15 mouse cellular contexts compared by ENCODE assay signal in genomic region chr12:82247371-82248258, GRCm38 (mm10).
DNase-seq lines count a peak whose midpoint lies in the region; ATAC-seq and TF ChIP-seq lines count a peak whose summit lies in the region.
"Had no signal": no experiment of that assay in that cellular context is flagged by ENCODE, and none has a peak within 500 bp of the region (broad histone marks: within the 10 kb centered on the region; RNA-seq: fewer than 3 reads in every experiment).

No protein-coding gene starts in this region.

- ATAC-seq in midbrain, embryonic 11.5 days (ENCODE audit: low FRiP score): no peak
- ATAC-seq in midbrain, postnatal 0 days (ENCODE audit: low FRiP score): no peak
- ATAC-seq in liver, embryonic 14.5 days (ENCODE audit: insufficient read depth): peak; percentile 72; the same call in 1 of the 2 replicates
- peak; percentile 29; the same call in 1 of the 2 replicates for ATAC-seq in stomach, embryonic 16.5 days (ENCODE audit: insufficient read depth, low FRiP score)

- DNase-seq in midbrain, embryonic 11.5 days (ENCODE audit: low spot score, missing footprints): peak; percentile 81
- no peak for DNase-seq in midbrain, postnatal 0 days (ENCODE audit: low spot score)
- no peak for DNase-seq in liver, embryonic 14.5 days (ENCODE audit: low read depth in 3 of 3, low spot score in 3 of 3)
- no peak for DNase-seq in cerebellum, adult 11-12 months
- no peak for DNase-seq in limb, embryonic 10.5 days (ENCODE audit: low spot score)
- no peak for DNase-seq in heart, postnatal 10 days
- DNase-seq: adrenal gland, adult 8-10 months; cerebellum, postnatal 10 days; kidney, postnatal 14 days; left cerebral cortex, postnatal 4 days; midbrain, embryonic 14.5 days had no signal

- H3K4me3 ChIP-seq in midbrain, embryonic 11.5 days (ENCODE audit: low read depth, low read length): no peak overlapping the region
- no peak overlapping the region for H3K4me3 ChIP-seq in midbrain, postnatal 0 days (ENCODE audit: low read depth, low read length)
- H3K4me3 ChIP-seq in embryonic fibroblast, embryonic 13.5 days (ENCODE audit: insufficient read depth, low read length): no peak overlapping the region
- H3K4me3 ChIP-seq in liver, embryonic 14.5 days (ENCODE audit: insufficient read depth in 1 of 2, low read depth in 2 of 2, low read length in 2 of 2): no peak overlapping the region
- H3K4me3 ChIP-seq in stomach, embryonic 16.5 days (replicated peaks; ENCODE audit: low read length): no peak overlapping the region
- no peak overlapping the region for H3K4me3 ChIP-seq in limb, embryonic 10.5 days
- H3K4me3 ChIP-seq: forebrain, embryonic 10.5 days; stomach, embryonic 15.5 days had no signal

- intact Hi-C loops in heart, postnatal 10 days (cut with DNase I): no loop called here

- 94% methylated on average over 14 of the region's 14 CpGs for WGBS in midbrain, embryonic 11.5 days
- WGBS in midbrain, postnatal 0 days: 94% methylated on average over 14 of the region's 14 CpGs
- WGBS in liver, embryonic 14.5 days (ENCODE audit: insufficient replicate concordance): 31% methylated on average over 14 of the region's 14 CpGs
- WGBS in stomach, embryonic 16.5 days: 83% methylated on average over 14 of the region's 14 CpGs
- WGBS in limb, embryonic 10.5 days: 93% methylated on average over 14 of the region's 14 CpGs

- no peak for TF ChIP-seq EP300 in liver, embryonic 14.5 days (IDR thresholded peaks at IDR 0.05; ENCODE audit: low read depth)

- no peak overlapping the region for H3K27ac ChIP-seq in midbrain, embryonic 11.5 days (ENCODE audit: low read depth, low read length)
- no peak overlapping the region for H3K27ac ChIP-seq in midbrain, postnatal 0 days (ENCODE audit: low read depth, low read length)
- peak overlapping the region; percentile 90 for H3K27ac ChIP-seq in embryonic fibroblast, embryonic 13.5 days (ENCODE audit: insufficient read depth, low read length)
- H3K27ac ChIP-seq in liver, embryonic 14.5 days: no peak overlapping the region
- H3K27ac ChIP-seq in stomach, embryonic 16.5 days (ENCODE audit: low read length): peak overlapping the region; percentile 79
- H3K27ac ChIP-seq in limb, embryonic 10.5 days: no peak overlapping the region
- H3K27ac ChIP-seq: forebrain, embryonic 10.5 days had no signal

- H3K9ac ChIP-seq in midbrain, embryonic 11.5 days (ENCODE audit: low read length): no peak overlapping the region
- no peak overlapping the region for H3K9ac ChIP-seq in midbrain, postnatal 0 days (replicated peaks; ENCODE audit: low read length, poor library complexity, severe bottlenecking)
- no peak overlapping the region for H3K9ac ChIP-seq in liver, embryonic 14.5 days (replicated peaks)
- H3K9ac ChIP-seq in stomach, embryonic 16.5 days (ENCODE audit: low read length): no peak overlapping the region
- H3K9ac ChIP-seq: stomach, embryonic 15.5 days had no signal

- no peaks in the 10 kb centered on the region for H3K27me3 ChIP-seq in midbrain, embryonic 11.5 days (ENCODE audit: control insufficient read depth, insufficient read depth, low read length)
- H3K27me3 ChIP-seq in midbrain, postnatal 0 days (ENCODE audit: insufficient read depth, low read length): no peaks in the 10 kb centered on the region
- H3K27me3 ChIP-seq in liver, embryonic 14.5 days (ENCODE audit: control insufficient read depth, insufficient read depth, low read length): no peaks in the 10 kb centered on the region
- no peaks in the 10 kb centered on the region for H3K27me3 ChIP-seq in stomach, embryonic 16.5 days (ENCODE audit: control insufficient read depth, insufficient read depth, low read length)
- no peaks in the 10 kb centered on the region for H3K27me3 ChIP-seq in limb, embryonic 10.5 days (ENCODE audit: low read depth, poor library complexity, severe bottlenecking)
- H3K27me3 ChIP-seq: stomach, embryonic 15.5 days had no signal

- TF ChIP-seq POLR2A in embryonic fibroblast, embryonic 13.5 days (IDR thresholded peaks at IDR 0.05; ENCODE audit: low read depth, low read length): no peak

- no peaks in the 10 kb centered on the region for H3K36me3 ChIP-seq in midbrain, embryonic 11.5 days (ENCODE audit: control insufficient read depth, insufficient read depth, low read length)
- no peaks in the 10 kb centered on the region for H3K36me3 ChIP-seq in midbrain, postnatal 0 days (ENCODE audit: insufficient read depth, low read length)
- H3K36me3 ChIP-seq in liver, embryonic 14.5 days (replicated peaks; ENCODE audit: control insufficient read depth, insufficient read depth, low read depth): no peaks in the 10 kb centered on the region
- no peaks in the 10 kb centered on the region for H3K36me3 ChIP-seq in stomach, embryonic 16.5 days (ENCODE audit: control insufficient read depth, insufficient read depth, low read length)
- H3K36me3 ChIP-seq in limb, embryonic 10.5 days: peaks cover 8% of the 10 kb centered on the region
- H3K36me3 ChIP-seq: stomach, embryonic 15.5 days had no signal

- H3K4me1 ChIP-seq in midbrain, embryonic 11.5 days (ENCODE audit: control insufficient read depth, insufficient read depth, low read length): no peaks in the 10 kb centered on the region
- no peaks in the 10 kb centered on the region for H3K4me1 ChIP-seq in midbrain, postnatal 0 days (ENCODE audit: insufficient read depth, low read length)
- peaks cover 7% of the 10 kb centered on the region for H3K4me1 ChIP-seq in embryonic fibroblast, embryonic 13.5 days (ENCODE audit: control insufficient read depth, insufficient read depth, low read length)
- peaks cover 18 to 25% of the 10 kb centered on the region in 2 experiments for H3K4me1 ChIP-seq in liver, embryonic 14.5 days (replicated peaks; ENCODE audit: control insufficient read depth in 2 of 2, insufficient read depth in 2 of 2, low read length in 1 of 2)
- H3K4me1 ChIP-seq in stomach, embryonic 16.5 days (ENCODE audit: control insufficient read depth, insufficient read depth, low read length): peaks cover 20% of the 10 kb centered on the region
- H3K4me1 ChIP-seq in limb, embryonic 10.5 days: no peaks in the 10 kb centered on the region
- H3K4me1 ChIP-seq: stomach, embryonic 15.5 days had no signal

- no peak for TF ChIP-seq CTCF in midbrain, postnatal 0 days (IDR thresholded peaks at IDR 0.05)
- no peak for TF ChIP-seq CTCF in embryonic fibroblast, embryonic 13.5 days (IDR thresholded peaks at IDR 0.05; ENCODE audit: borderline replicate concordance, insufficient read depth, low read length)
- no peak for TF ChIP-seq CTCF in liver, embryonic 14.5 days (IDR thresholded peaks at IDR 0.05; ENCODE audit: low read depth)

- H3K4me2 ChIP-seq in midbrain, embryonic 11.5 days: no peak overlapping the region
- H3K4me2 ChIP-seq in midbrain, postnatal 0 days (ENCODE audit: low read depth, low read length, poor library complexity, severe bottlenecking): no peak overlapping the region
- peak overlapping the region; percentile 8; the same call in 1 of the 2 replicates for H3K4me2 ChIP-seq in liver, embryonic 14.5 days (ENCODE audit: low read depth)
- no peak overlapping the region for H3K4me2 ChIP-seq in stomach, embryonic 16.5 days (ENCODE audit: low read depth, low read length)
- H3K4me2 ChIP-seq: stomach, embryonic 15.5 days had no signal

- no peaks in the 10 kb centered on the region for H3K9me3 ChIP-seq in midbrain, embryonic 11.5 days (ENCODE audit: control insufficient read depth, low read length)
- no peaks in the 10 kb centered on the region for H3K9me3 ChIP-seq in midbrain, postnatal 0 days (ENCODE audit: low read length)
- H3K9me3 ChIP-seq in liver, embryonic 14.5 days (ENCODE audit: control insufficient read depth, low read length): no peaks in the 10 kb centered on the region
- H3K9me3 ChIP-seq in stomach, embryonic 16.5 days (replicated peaks; ENCODE audit: control insufficient read depth, low read length): 0 out of 2 replicates have a peak, but pooled peaks cover 3% of the 10 kb centered on the region
- H3K9me3 ChIP-seq in limb, embryonic 10.5 days (replicated peaks): no peaks in the 10 kb centered on the region
- H3K9me3 ChIP-seq: forebrain, embryonic 10.5 days; stomach, embryonic 15.5 days had no signal

Comparison
In these comparisons a context has a peak if more than half of its experiments do, and no peak if none do; other contexts are left out.
1. ATAC-seq: peak in liver, embryonic 14.5 days (single experiment) and stomach, embryonic 16.5 days (single experiment); none in midbrain, embryonic 11.5 days (single experiment) and midbrain, postnatal 0 days (single experiment).
2. H3K27ac ChIP-seq: peak in embryonic fibroblast, embryonic 13.5 days (single experiment) and stomach, embryonic 16.5 days (single experiment); none in midbrain, embryonic 11.5 days (single experiment), midbrain, postnatal 0 days (single experiment), liver, embryonic 14.5 days (single experiment) and limb, embryonic 10.5 days (single experiment).